Mouse (Mus musculus) CH12.LX (cell line): ENCODE measurements around the gene Olfr748. TPM values are rescaled to one million over a fixed set of nuclear protein-coding genes. Genes with fewer than 3 reads are reported as not detected.
"Not testable (repeated sequence)": the region's sequence is repeated elsewhere in the genome, so short reads cannot be mapped to it uniquely, and the experiment has no call there.

Source experiments
- DNase-seq: peaks from one replicate; pipeline ENCODE4 v3.0.0-alpha.2; 2013; ENCODE audit errors: extremely low read depth
- H3K27ac ChIP-seq: 2 replicates; pipeline ENCODE4 v1.5.1; 2012; ENCODE audit warnings: low read depth, mild to moderate bottlenecking, control low read depth, moderate library complexity; ENCODE audit not compliant: insufficient read depth
- H3K27me3 ChIP-seq: replicated peaks from 2 replicates; pipeline ENCODE3; 2012; ENCODE audit warnings: inconsistent platforms
- H3K36me3 ChIP-seq, 2 experiments: replicated peaks in 1 of 2; 2 replicates each; pipeline versions ENCODE3 to v1.6.1; 2012; ENCODE audit warnings: inconsistent platforms in 1 of 2, low read length in 1 of 2, mild to moderate bottlenecking in 1 of 2, mixed read lengths in 1 of 2, moderate library complexity in 1 of 2; ENCODE audit not compliant: control insufficient read depth in 1 of 2, insufficient read depth in 1 of 2
- H3K4me1 ChIP-seq, 2 experiments: 2 replicates each; pipeline ENCODE4 v1.6.1; 2012; ENCODE audit warnings: inconsistent platforms in 1 of 2, moderate library complexity in 1 of 2; ENCODE audit not compliant: insufficient read depth in 2 of 2, control insufficient read depth in 1 of 2
- H3K4me2 ChIP-seq: 2 replicates; pipeline ENCODE4 v1.6.1; 2012; ENCODE audit warnings: low read depth, mild to moderate bottlenecking, control low read depth; ENCODE audit not compliant: poor library complexity, insufficient read depth, severe bottlenecking
- H3K4me3 ChIP-seq, 3 experiments: fragments of 150-350 bp in 1 of 3; sonication (generic) in 1 of 3; replicated peaks in 1 of 3; 2 replicates each; pipeline versions ENCODE3 to v1.5.1; 2011 to 2012; ENCODE audit warnings: low read depth in 2 of 3, low read length in 2 of 3, mild to moderate bottlenecking in 2 of 3, moderate library complexity in 2 of 3, control low read depth in 1 of 3, improper control_type of control experiment in 1 of 3, inconsistent platforms in 1 of 3, mixed read lengths in 1 of 3; ENCODE audit not compliant: poor library complexity in 1 of 3
- H3K79me2 ChIP-seq: replicated peaks from 2 replicates; pipeline ENCODE4 v1.6.1; 2012; ENCODE audit warnings: mild to moderate bottlenecking, moderate library complexity; ENCODE audit not compliant: control insufficient read depth, poor library complexity, insufficient read depth, severe bottlenecking; ENCODE audit errors: extremely low read depth
- H3K9ac ChIP-seq: 2 replicates; pipeline ENCODE4 v1.6.1; 2012; ENCODE audit warnings: low read depth, mild to moderate bottlenecking, control low read depth, moderate library complexity; ENCODE audit not compliant: insufficient read depth
- H3K9me3 ChIP-seq: replicated peaks from 2 replicates; pipeline ENCODE3; 2012; ENCODE audit warnings: low read length, inconsistent platforms, mixed read lengths
- CHD1 ChIP-seq: IDR thresholded peaks from 2 replicates; pipeline ENCODE4 v1.6.1; 2012; ENCODE audit warnings: low read depth, low read length, improper control_type of control experiment, inconsistent platforms
- CHD2 ChIP-seq: IDR thresholded peaks from 2 replicates; pipeline ENCODE4 v1.6.1; 2011; ENCODE audit warnings: low read length, improper control_type of control experiment
- E2F4 ChIP-seq: IDR thresholded peaks from 2 replicates; pipeline ENCODE4 v1.6.1; 2011; ENCODE audit warnings: low read depth, low read length, improper control_type of control experiment; ENCODE audit not compliant: insufficient replicate concordance
- ELF1 ChIP-seq: IDR thresholded peaks from 2 replicates; pipeline ENCODE4 v1.6.1; 2014; ENCODE audit warnings: low read depth, mild to moderate bottlenecking, inconsistent platforms, low read length, improper control_type of control experiment
- GABPA ChIP-seq: IDR thresholded peaks from 2 replicates; pipeline ENCODE4 v1.6.1; 2012; ENCODE audit warnings: low read depth, low read length, improper control_type of control experiment, inconsistent platforms; ENCODE audit not compliant: insufficient replicate concordance
- HCFC1 ChIP-seq: IDR thresholded peaks from 2 replicates; pipeline ENCODE4 v1.6.1; 2012; ENCODE audit warnings: low read depth, mild to moderate bottlenecking, inconsistent platforms, low read length, improper control_type of control experiment
- IRF4 ChIP-seq: IDR thresholded peaks from 2 replicates; pipeline ENCODE4 v1.6.1; 2014; ENCODE audit warnings: low read depth, mild to moderate bottlenecking, inconsistent platforms, low read length, improper control_type of control experiment
- JUND ChIP-seq: conservative IDR thresholded peaks from 2 replicates; pipeline ENCODE4 v1.6.1; 2011; ENCODE audit warnings: low read depth, low read length, improper control_type of control experiment
- KAT2A ChIP-seq: IDR thresholded peaks from 2 replicates; pipeline ENCODE4 v1.6.1; 2012; ENCODE audit warnings: low read length, improper control_type of control experiment, inconsistent platforms; ENCODE audit not compliant: insufficient replicate concordance
- MAFK ChIP-seq: IDR thresholded peaks from 2 replicates; pipeline ENCODE4 v1.6.1; 2011; ENCODE audit warnings: low read length, improper control_type of control experiment; ENCODE audit not compliant: insufficient replicate concordance
- MAX ChIP-seq: IDR thresholded peaks from 2 replicates; pipeline ENCODE4 v1.6.1; 2011; ENCODE audit warnings: low read length, improper control_type of control experiment
- MYC ChIP-seq: IDR thresholded peaks from 2 replicates; pipeline ENCODE4 v1.6.1; 2011; ENCODE audit warnings: low read depth, mild to moderate bottlenecking, improper control_type of control experiment, low read length
- PAX5 ChIP-seq: IDR thresholded peaks from 2 replicates; pipeline ENCODE4 v1.6.1; 2012; ENCODE audit warnings: low read length, inconsistent platforms, mixed read lengths
- SIN3A ChIP-seq: IDR thresholded peaks from 2 replicates; pipeline ENCODE4 v1.6.1; 2012; ENCODE audit warnings: low read length, improper control_type of control experiment, inconsistent platforms
- TBP ChIP-seq: conservative IDR thresholded peaks from 2 replicates; pipeline ENCODE4 v1.6.1; 2011; ENCODE audit warnings: low read depth, low read length, improper control_type of control experiment
- TCF12 ChIP-seq: IDR thresholded peaks from 2 replicates; pipeline ENCODE4 v1.6.1; 2014; ENCODE audit warnings: low read depth, mild to moderate bottlenecking, inconsistent platforms, low read length, improper control_type of control experiment
- UBTF ChIP-seq: IDR thresholded peaks from 2 replicates; pipeline ENCODE4 v1.6.1; 2012; ENCODE audit warnings: low read depth, mild to moderate bottlenecking, inconsistent platforms, low read length, improper control_type of control experiment, moderate library complexity
- USF1 ChIP-seq: IDR thresholded peaks from 2 replicates; pipeline ENCODE4 v1.6.1; 2014; ENCODE audit warnings: low read depth, mild to moderate bottlenecking, inconsistent platforms, low read length, improper control_type of control experiment
- ZKSCAN1 ChIP-seq: IDR thresholded peaks from 2 replicates; pipeline ENCODE4 v1.6.1; 2012; ENCODE audit warnings: low read depth, inconsistent platforms, low read length, improper control_type of control experiment, borderline replicate concordance
- ZNF384 ChIP-seq: IDR thresholded peaks from 2 replicates; pipeline ENCODE4 v1.6.1; 2012; ENCODE audit warnings: low read depth, low read length, improper control_type of control experiment, inconsistent platforms
- dilution Hi-C: fragments of 300-500 bp; cut with MboI; formaldehyde crosslinking; loops from 2 replicates; pipeline ENCODE4 v1.14.3; 2020; ENCODE audit warnings: low sequenced_read_pairs; ENCODE audit not compliant: extremely low pct_unique_long_range_greater_than_20kb, extremely low pct_ligation_motif_present
- in situ Hi-C: fragments of 300-500 bp; cut with MboI; formaldehyde crosslinking; loops from 3 replicates; pipeline ENCODE4 v1.14.3; 2019; ENCODE audit warnings: low sequenced_read_pairs, low pct_ligation_motif_present, low pct_unique_long_range_greater_than_20kb, mixed read lengths
- polyA plus RNA-seq: library from polyadenylated mRNA; unstranded; fragments of >175 nt; gene quantifications from 2 replicates; pipeline ENCODE4 v1.2.1, GENCODE M21; 2012; ENCODE audit warnings: low read depth; ENCODE audit not compliant: insufficient read length
- total RNA-seq, 2 experiments: library from RNA; depleted of rRNA; stranded (reverse); fragments of 300-350 nt in 1 of 2; fragments of >200 nt in 1 of 2; gene quantifications; 2 replicates each; pipeline ENCODE4 v1.2.3; 2012 to 2014

Gene Olfr748
- total and polyA plus RNA-seq, 3 experiments: not detected

- H3K79me2 ChIP-seq, H3K27me3 ChIP-seq, H3K4me2 ChIP-seq, DNase-seq, H3K36me3 ChIP-seq, H3K27ac ChIP-seq, H3K9ac ChIP-seq, H3K9me3 ChIP-seq, H3K4me3 ChIP-seq, in situ Hi-C loops, H3K4me1 ChIP-seq, dilution Hi-C loops: not testable (repeated sequence)
Measured at GRCm38 (mm10) chr14:50722371-50722770, 15.2 kb downstream of the Olfr748 start.

- no peak overlapping the region for H3K4me2 ChIP-seq
- H3K4me1 ChIP-seq: no peaks in the 10 kb centered on the region
- in situ Hi-C loops (no loop called here), dilution Hi-C loops (no loop called here)
- no peak overlapping the region for H3K27ac ChIP-seq
- H3K79me2 ChIP-seq: no peaks in the 10 kb centered on the region
- no peak overlapping the region for H3K9ac ChIP-seq
- TF ChIP-seq IRF4 (no peak), ELF1 (no peak), MYC (no peak), JUND (no peak), MAFK (no peak), SIN3A (no peak), ZKSCAN1 (no peak), E2F4 (no peak), TCF12 (no peak), GABPA (no peak), UBTF (no peak), MAX (no peak), PAX5 (no peak), CHD1 (no peak), ZNF384 (no peak), HCFC1 (no peak)
- H3K27me3 ChIP-seq: peaks cover 9% of the 10 kb centered on the region
- H3K4me3 ChIP-seq: no peak overlapping the region
- H3K36me3 ChIP-seq: no peaks in the 10 kb centered on the region
- no peak for DNase-seq
- H3K9me3 ChIP-seq: no peaks in the 10 kb centered on the region
Measured at GRCm38 (mm10) chr14:50740334-50740733, 33.2 kb downstream of the Olfr748 start.

- Histone ChIP-seq H3K9ac (no peak overlapping the region), H3K9me3 (no peaks in the 10 kb centered on the region), H3K27ac (no peak overlapping the region), H3K4me1 (no peaks in the 10 kb centered on the region), H3K27me3 (peaks cover 7% of the 10 kb centered on the region), H3K4me3 (no peak overlapping the region), H3K4me2 (no peak overlapping the region), H3K36me3 (no peaks in the 10 kb centered on the region), H3K79me2 (no peaks in the 10 kb centered on the region)
- TF ChIP-seq CHD1 (no peak), CHD2 (no peak), TBP (no peak), KAT2A (no peak), USF1 (no peak)
- in situ Hi-C loops (no loop called here), dilution Hi-C loops (no loop called here)
- DNase-seq: no peak
Measured at GRCm38 (mm10) chr14:50741584-50741983, 34.4 kb downstream of the Olfr748 start.
